9 mouse cellular contexts compared by ENCODE assay signal in genomic region chr2:16914633-16915032, GRCm38 (mm10).
DNase-seq lines count a peak whose midpoint lies in the region; ATAC-seq and TF ChIP-seq lines count a peak whose summit lies in the region.
"Had no signal": no experiment of that assay in that cellular context is flagged by ENCODE, and none has a peak within 500 bp of the region (broad histone marks: within the 10 kb centered on the region; RNA-seq: fewer than 3 reads in every experiment).

No protein-coding gene starts in this region.

- no peak overlapping the region for H3K9ac ChIP-seq in kidney, embryonic 15.5 days
- H3K9ac ChIP-seq: embryonic facial prominence, embryonic 12.5 days had no signal

- no peaks in the 10 kb centered on the region for H3K9me3 ChIP-seq in kidney, embryonic 15.5 days (replicated peaks)
- H3K9me3 ChIP-seq in E14TG2a.4 (ENCODE audit: low read length) = no peaks in the 10 kb centered on the region
- H3K9me3 ChIP-seq: embryonic facial prominence, embryonic 12.5 days had no signal

- H3K27ac ChIP-seq in kidney, embryonic 15.5 days = no peak overlapping the region
- H3K27ac ChIP-seq: embryonic facial prominence, embryonic 12.5 days had no signal

- peak; percentile 64; the same call in 1 of the 2 replicates for ATAC-seq in kidney, embryonic 15.5 days (replicated peaks; ENCODE audit: low FRiP score)
- peak; percentile 69 for ATAC-seq in activated CD4-positive, CD25-positive, alpha-beta regulatory T cell, adult 4 months
- peak; percentile 59 for ATAC-seq in granulocyte monocyte progenitor cell, adult 5-6 weeks (replicated peaks; ENCODE audit: poor library complexity, severe bottlenecking)

- WGBS in kidney, embryonic 15.5 days = 27% methylated on average over 2 of the region's 2 CpGs

- no peaks in the 10 kb centered on the region for H3K36me3 ChIP-seq in kidney, embryonic 15.5 days
- no peaks in the 10 kb centered on the region for H3K36me3 ChIP-seq in E14TG2a.4 (ENCODE audit: insufficient read depth, low read length)
- H3K36me3 ChIP-seq: embryonic facial prominence, embryonic 12.5 days had no signal

- H3K4me2 ChIP-seq in kidney, embryonic 15.5 days = no peak overlapping the region
- H3K4me2 ChIP-seq: embryonic facial prominence, embryonic 12.5 days had no signal

- DNase-seq in kidney, adult 11 months = no peak
- DNase-seq in urinary bladder, postnatal 14 days (ENCODE audit: low spot score) = no peak
- no peak for DNase-seq in Muller cell, postnatal 12 days (ENCODE audit: inconsistent ontology term)
- DNase-seq: layer of hippocampus, adult 9-11 months had no signal

- no peak overlapping the region for H3K4me3 ChIP-seq in kidney, embryonic 15.5 days (replicated peaks)
- no peak overlapping the region for H3K4me3 ChIP-seq in E14TG2a.4 (replicated peaks; ENCODE audit: low read length)
- H3K4me3 ChIP-seq: embryonic facial prominence, embryonic 12.5 days had no signal

- no peaks in the 10 kb centered on the region for H3K27me3 ChIP-seq in kidney, embryonic 15.5 days
- H3K27me3 ChIP-seq in E14TG2a.4 (ENCODE audit: insufficient read depth, low read length) = no peaks in the 10 kb centered on the region
- H3K27me3 ChIP-seq: embryonic facial prominence, embryonic 12.5 days had no signal

- no peaks in the 10 kb centered on the region for H3K4me1 ChIP-seq in kidney, embryonic 15.5 days
- H3K4me1 ChIP-seq in E14TG2a.4 (replicated peaks; ENCODE audit: low read depth, low read length) = no peaks in the 10 kb centered on the region
- H3K4me1 ChIP-seq: embryonic facial prominence, embryonic 12.5 days had no signal

- TF ChIP-seq CTCF in E14TG2a.4 (conservative IDR thresholded peaks at IDR 0.05; ENCODE audit: low read length) = peak; percentile 61
